Mouse (Mus musculus) lung, adult 2 months (tissue): Measurements from ENCODE around the gene Tbx1. TPM values are rescaled to one million over a fixed set of nuclear protein-coding genes. Genes with fewer than 3 reads are reported as not detected.

Experiments used
- DNase-seq: peaks from one replicate; pipeline ENCODE4 v3.0.0; 2022
- H3K4me1 ChIP-seq: fragments of 200-500 bp; 2 replicates; pipeline ENCODE4 v1.6.1; 2011; ENCODE audit warnings: low read length; ENCODE audit not compliant: control insufficient read depth, insufficient read depth
- H3K4me3 ChIP-seq: fragments of 200-500 bp; replicated peaks from 2 replicates; pipeline ENCODE3; 2011; ENCODE audit warnings: low read depth, mild to moderate bottlenecking, control low read depth, low read length; ENCODE audit errors: extremely low read depth
- CTCF ChIP-seq: fragments of 200-500 bp; IDR thresholded peaks from 2 replicates; pipeline ENCODE4 v1.5.1; 2011; ENCODE audit warnings: mild to moderate bottlenecking, low read length, control low read depth; ENCODE audit not compliant: insufficient read depth
- POLR2A ChIP-seq: fragments of 200-500 bp; IDR thresholded peaks from 2 replicates; pipeline ENCODE4 v1.6.1; 2011; ENCODE audit warnings: low read depth, mild to moderate bottlenecking, control low read depth, low read length, borderline replicate concordance; ENCODE audit errors: extremely low read depth
- WGBS: fragments of 180-500 bp; shearing (Covaris S2); methylation state at CpG from one replicate; pipeline ENCODE4 v1.1.7; 2018; 5-methylcytosine and 5-hydroxymethylcytosine counted together
- polyA plus RNA-seq: library from polyadenylated mRNA; depleted of rRNA; stranded (reverse); fragments of >200 nt; gene quantifications from 2 replicates; pipeline ENCODE4 v1.2.3, GENCODE M21; 2012

The Tbx1 gene
- polyA plus RNA-seq, 1 experiment, result 32.5 TPM

DNA sequence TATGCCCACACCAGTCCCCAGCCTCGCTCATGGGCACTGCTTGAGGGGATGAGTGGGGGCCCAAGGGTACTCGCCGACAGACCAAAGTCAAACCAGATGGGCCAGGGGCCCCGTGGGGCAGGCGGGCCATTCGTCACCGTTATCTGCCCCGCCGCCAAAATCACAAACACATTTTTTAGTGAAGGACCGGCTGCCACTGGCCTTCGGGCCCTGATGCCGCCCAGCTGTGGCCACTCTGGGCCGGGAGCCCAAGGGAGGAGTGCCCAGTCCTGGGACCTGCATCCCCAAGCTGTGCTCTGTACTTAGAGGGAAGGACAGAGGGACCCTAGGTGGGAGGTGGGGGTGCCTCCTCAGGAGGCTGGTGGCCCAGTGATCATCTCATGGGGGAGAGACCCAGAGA, 21.3 kb upstream of the Tbx1 start:
- Histone ChIP-seq H3K4me1 (no peaks in the 10 kb centered on the region), H3K4me3 (no peak overlapping the region)
- TF ChIP-seq CTCF, result no peak
- TF ChIP-seq POLR2A, result no peak
- 62% methylated on average over 13 of the region's 13 CpGs for WGBS
- no peak for DNase-seq

DNA sequence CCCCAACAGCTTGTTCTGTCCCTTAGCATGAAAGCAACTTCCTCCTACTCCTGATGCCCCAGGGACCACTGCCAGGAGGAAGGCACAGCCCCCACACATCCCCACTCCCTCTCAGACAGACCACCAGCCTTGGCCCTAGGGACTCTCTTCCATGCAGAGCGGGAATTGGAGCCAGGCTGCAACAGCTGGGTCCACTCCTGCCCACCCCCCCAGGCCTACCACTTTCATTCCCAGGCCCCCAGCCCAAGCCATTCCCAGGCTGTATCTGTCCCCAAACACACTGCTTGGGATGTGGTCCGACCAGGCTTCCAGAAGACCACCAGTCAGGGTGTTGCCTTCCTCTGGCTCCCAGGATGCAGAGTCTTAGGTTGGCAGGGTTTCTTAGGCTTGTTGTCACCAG, 18.6 kb upstream of the Tbx1 start:
- no peak for DNase-seq
- Histone ChIP-seq H3K4me1 (no peaks in the 10 kb centered on the region; the same call in 1 of the 2 replicates), H3K4me3 (no peak overlapping the region)
- 86% methylated on average over 2 of the region's 2 CpGs for WGBS
- TF ChIP-seq CTCF, result no peak
- no peak for TF ChIP-seq POLR2A

DNA sequence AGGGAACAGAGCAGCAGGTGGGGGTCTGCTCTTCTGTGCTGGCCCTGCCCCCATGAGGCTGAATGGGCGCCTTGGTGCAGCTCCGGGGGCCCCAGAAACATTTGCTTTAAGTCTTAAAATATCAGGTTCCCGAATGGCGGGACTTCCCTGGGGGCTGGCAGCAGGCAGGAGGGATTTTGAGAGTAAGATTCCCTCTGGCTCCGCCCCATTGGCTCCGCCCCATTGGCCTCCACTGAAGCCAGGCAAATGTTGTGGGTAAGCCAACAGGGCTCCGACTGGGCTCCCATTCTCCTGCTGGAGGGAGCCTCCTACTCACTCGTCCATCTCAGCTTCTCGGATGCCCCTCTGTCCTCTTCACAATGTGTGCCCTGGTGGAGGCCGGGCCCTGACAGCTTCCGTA, 17.8 kb upstream of the Tbx1 start:
- no peak overlapping the region for H3K4me3 ChIP-seq
- 24% methylated on average over 11 of the region's 11 CpGs for WGBS
- TF ChIP-seq POLR2A, result no peak
- TF ChIP-seq CTCF, result no peak
- no peaks in the 10 kb centered on the region; the same call in 1 of the 2 replicates for H3K4me1 ChIP-seq
- DNase-seq, result no peak

DNA sequence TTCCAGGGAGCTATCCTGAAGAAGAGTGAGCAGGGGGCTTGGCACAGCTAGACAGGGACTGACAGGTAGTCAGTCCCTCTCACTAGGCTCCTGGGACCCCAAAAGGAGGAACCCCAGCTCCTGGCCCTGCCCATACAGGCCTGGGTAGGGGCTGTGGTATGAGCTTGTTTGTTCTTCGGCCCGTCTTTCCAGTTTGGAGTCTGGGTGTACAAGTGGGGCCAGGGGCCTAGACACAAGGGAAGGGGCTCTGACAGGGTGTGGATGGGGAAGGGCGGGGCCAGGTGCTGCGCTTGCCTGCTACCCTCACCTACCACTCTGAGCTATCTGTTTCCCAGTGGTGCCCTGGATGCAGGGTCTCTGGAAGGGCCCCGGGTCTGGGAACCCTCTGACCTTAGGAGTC, 15.2 kb upstream of the Tbx1 start:
- Histone ChIP-seq H3K4me3 (no peak overlapping the region), H3K4me1 (no peaks in the 10 kb centered on the region; the same call in 1 of the 2 replicates)
- 69% methylated on average over 5 of the region's 5 CpGs for WGBS
- DNase-seq, result no peak
- TF ChIP-seq CTCF, result no peak
- TF ChIP-seq POLR2A, result no peak

DNA sequence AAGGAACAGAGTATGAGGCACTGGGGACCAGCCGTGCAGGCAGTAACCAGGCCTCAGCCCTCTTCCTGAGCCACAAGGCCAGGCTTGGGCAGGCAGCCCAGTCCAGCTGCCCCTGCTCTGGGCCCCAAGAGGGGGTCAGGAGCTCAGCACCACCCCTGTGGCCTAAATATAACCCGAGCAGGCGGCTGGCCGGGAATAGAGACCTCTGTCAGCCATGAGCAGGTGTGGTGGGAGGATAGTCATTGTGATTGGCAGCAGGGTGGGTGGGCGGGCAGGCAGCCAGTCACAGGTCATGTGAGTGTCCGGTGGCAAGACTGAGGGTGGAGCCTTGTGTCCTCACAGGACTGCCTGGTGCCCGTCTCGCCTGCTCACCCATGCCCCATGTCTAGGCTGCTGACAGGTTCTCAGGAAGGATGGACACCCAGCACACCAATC, 13.8 kb upstream of the Tbx1 start:
- DNase-seq, result no peak
- H3K4me1 ChIP-seq, result no peaks in the 10 kb centered on the region; the same call in 1 of the 2 replicates
- WGBS, result 56% methylated on average over 8 of the region's 8 CpGs
- H3K4me3 ChIP-seq, result no peak overlapping the region
- no peak for TF ChIP-seq CTCF
- TF ChIP-seq POLR2A, result no peak

DNA sequence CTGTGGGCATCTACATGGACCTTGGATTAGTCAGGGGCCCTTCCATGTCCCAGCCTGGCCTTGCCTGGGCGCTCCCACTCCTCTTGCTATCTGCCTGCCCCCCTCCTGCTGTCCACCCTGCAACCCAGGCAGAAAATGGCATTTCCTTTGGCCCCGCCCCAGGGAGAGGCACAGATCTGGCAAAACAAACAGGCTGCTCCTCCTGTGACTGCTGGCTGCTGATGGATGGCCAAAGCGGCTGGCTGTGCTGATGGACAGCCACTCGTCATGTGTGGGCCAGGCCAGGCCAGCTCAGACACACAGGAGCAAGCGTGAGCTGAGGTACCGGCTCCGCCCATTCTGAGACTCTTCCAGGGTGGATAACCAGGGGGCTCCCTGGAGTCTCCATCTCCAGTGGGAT, 11.0 kb upstream of the Tbx1 start:
- Histone ChIP-seq H3K4me1 (no peaks in the 10 kb centered on the region; the same call in 1 of the 2 replicates), H3K4me3 (no peak overlapping the region)
- 69% methylated on average over 7 of the region's 7 CpGs for WGBS
- TF ChIP-seq POLR2A, result no peak
- no peak for TF ChIP-seq CTCF
- no peak for DNase-seq

DNA sequence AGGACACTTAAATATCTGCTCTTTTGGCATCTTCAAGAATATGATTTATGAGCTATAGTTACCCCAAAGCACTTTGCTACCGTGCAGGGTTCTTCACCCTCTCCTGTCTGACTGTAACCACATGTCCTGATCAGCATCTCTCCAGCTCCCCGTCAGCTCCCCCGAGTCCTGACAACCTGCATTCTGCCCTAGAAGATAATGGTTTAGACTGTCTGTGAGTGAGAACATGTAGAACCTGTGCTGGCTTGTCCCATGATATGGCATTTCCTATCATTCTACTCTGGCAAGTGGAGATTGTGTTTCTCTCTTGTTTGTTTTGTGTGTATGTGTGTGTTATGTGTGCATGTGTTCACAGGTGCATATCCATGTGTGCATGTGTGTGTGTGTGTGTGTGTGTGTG, 7.5 kb upstream of the Tbx1 start:
- Histone ChIP-seq H3K4me3 (no peak overlapping the region), H3K4me1 (no peaks in the 10 kb centered on the region)
- TF ChIP-seq POLR2A, result no peak
- TF ChIP-seq CTCF, result no peak
- no peak for DNase-seq
- WGBS, result 81% methylated on average over 3 of the region's 3 CpGs

DNA sequence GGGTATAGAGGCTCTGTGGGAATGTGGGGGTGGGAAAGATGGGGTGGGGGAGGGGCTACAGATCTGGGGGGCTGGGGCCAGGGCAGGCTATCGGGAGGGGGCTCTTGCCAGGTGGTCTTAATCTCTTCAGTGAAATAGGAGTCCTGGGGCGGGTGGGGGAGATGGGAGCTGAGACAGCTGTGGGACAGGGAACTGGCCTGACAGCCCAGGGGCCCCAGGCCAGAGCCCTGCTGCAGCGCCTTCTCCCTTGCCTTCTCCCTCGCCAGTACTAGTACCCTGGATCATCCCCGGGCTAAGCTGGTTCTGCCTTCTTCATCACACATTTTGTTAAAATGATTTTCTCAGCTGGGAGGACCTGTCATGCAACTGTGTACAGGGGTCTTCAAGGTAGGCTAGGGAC, 5.8 kb upstream of the Tbx1 start:
- no peaks in the 10 kb centered on the region for H3K4me1 ChIP-seq
- 60% methylated on average over 5 of the region's 5 CpGs for WGBS
- no peak for TF ChIP-seq POLR2A
- no peak overlapping the region for H3K4me3 ChIP-seq
- DNase-seq, result no peak

DNA sequence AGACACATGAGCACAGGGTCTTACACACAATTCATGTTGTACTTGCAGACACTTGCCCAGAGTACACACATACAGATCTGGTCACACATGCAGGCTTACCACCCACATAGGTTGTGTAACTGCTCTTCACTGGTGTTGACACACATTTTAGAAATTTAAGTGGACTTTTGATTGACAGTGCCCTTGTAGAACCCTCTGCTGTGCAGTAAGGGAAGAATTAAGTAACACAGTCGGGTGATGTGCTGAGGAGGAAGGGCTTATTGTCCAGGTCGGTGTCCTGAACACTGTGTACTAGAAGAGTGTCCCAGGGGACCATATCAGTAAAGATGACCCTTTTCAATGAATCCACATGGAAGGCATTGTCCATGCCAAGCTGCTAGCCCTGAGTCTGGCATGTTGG, 3.5 kb upstream of the Tbx1 start:
- WGBS, result 67% methylated on average over 2 of the region's 2 CpGs
- no peak for DNase-seq

DNA sequence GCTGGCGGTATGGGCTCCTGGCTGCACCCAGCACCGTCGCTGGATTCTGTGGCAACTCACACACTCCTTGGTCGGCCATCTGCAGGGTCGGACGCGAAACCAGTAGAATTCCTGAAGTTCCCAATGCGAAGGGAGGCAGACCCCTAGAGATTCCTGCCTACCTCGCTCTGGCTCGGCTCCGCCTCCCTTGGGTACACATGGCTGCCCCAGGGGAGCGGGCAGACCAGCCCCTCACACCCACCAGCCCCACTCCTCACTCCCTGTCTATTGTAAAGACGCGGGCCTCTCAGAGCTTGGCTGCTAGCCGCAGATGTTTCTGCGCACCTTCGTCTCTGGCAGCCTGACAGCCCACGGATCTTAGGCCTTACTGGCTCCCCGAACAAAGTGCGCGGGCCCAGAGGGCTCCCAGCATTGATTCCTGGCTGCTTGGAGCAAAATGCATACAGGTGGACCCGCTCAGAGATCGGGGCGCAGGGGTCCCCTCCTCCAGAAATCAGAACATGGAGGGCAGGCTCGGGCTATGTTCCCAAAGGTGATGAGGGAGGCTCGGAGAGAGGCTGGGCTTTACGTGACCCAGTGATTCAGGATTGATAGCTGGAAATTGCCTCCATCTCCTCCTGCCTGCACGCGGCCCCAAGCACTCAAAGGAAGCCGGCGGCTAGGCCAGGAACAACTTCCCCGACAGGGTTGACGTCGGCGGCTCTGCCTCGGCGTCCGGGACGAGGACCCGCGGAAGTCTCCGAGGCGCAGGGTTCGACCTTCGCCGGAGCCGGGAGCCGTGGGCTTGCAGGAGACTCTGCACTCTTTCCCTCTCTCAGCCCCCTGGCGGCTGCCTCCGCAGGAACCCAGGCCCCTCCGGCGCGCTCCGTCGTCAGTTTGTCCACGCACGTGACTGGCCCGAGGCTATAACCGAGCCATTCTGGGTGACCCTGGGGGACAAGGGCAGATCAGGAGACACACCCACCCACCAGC, 862 bp upstream of the Tbx1 start:
- Histone ChIP-seq H3K4me1 (no peaks in the 10 kb centered on the region), H3K4me3 (no peak overlapping the region)
- DNase-seq, result no peak
- TF ChIP-seq POLR2A (no peak), CTCF (no peak)
- 11% methylated on average over 59 of the region's 59 CpGs for WGBS

More for the DNA sequence above, 3.5 kb upstream of the Tbx1 start:
- Histone ChIP-seq H3K4me1 (no peaks in the 10 kb centered on the region), H3K4me3 (no peak overlapping the region)
- TF ChIP-seq POLR2A, result no peak
- TF ChIP-seq CTCF, result no peak
